Mouse (Mus musculus) kidney, postnatal 0 days (tissue): Measurements from ENCODE around the gene Siva1. TPM values are rescaled to one million over a fixed set of nuclear protein-coding genes. Genes with fewer than 3 reads are reported as not detected.

Experiments used
- ATAC-seq: fragments of 200-750 bp; cut with Nextera tagmentation; replicated peaks from 2 replicates; pipeline ENCODE4 v1.8.0; 2017; ENCODE audit warnings: low read depth, moderate number of reproducible peaks, moderate TSS enrichment, moderate library complexity; ENCODE audit not compliant: low FRiP score
- DNase-seq: peaks from one replicate; pipeline ENCODE4 v3.0.0-alpha.2; 2016; ENCODE audit warnings: low spot score
- H3K27ac ChIP-seq: fragments of 300-500 bp; sonication (generic); 2 replicates; pipeline ENCODE4 v1.5.1; 2014; ENCODE audit warnings: mild to moderate bottlenecking
- H3K27me3 ChIP-seq: fragments of 300-500 bp; sonication (generic); 2 replicates; pipeline ENCODE4 v1.6.1; 2014; ENCODE audit warnings: low read length, mixed read lengths; ENCODE audit not compliant: insufficient read depth
- H3K36me3 ChIP-seq: fragments of 300-500 bp; sonication (generic); 2 replicates; pipeline ENCODE4 v1.6.1; 2014; ENCODE audit warnings: low read length, mixed read lengths; ENCODE audit not compliant: insufficient read depth
- H3K4me1 ChIP-seq: fragments of 300-500 bp; sonication (generic); replicated peaks from 2 replicates; pipeline ENCODE4 v1.6.1; 2014; ENCODE audit warnings: antibody characterized with exemption, low read length, mixed read lengths; ENCODE audit not compliant: insufficient read depth
- H3K4me2 ChIP-seq: fragments of 300-500 bp; sonication (generic); 2 replicates; pipeline ENCODE4 v1.6.1; 2014; ENCODE audit warnings: mild to moderate bottlenecking, low read length, moderate library complexity, mixed read lengths
- H3K4me3 ChIP-seq: fragments of 300-500 bp; sonication (generic); replicated peaks from 2 replicates; pipeline ENCODE4 v1.5.1; 2014; ENCODE audit warnings: low read depth, low read length
- H3K9ac ChIP-seq: fragments of 300-500 bp; sonication (generic); 2 replicates; pipeline ENCODE4 v1.6.1; 2014; ENCODE audit warnings: low read depth, low read length
- H3K9me3 ChIP-seq: fragments of 300-500 bp; sonication (generic); replicated peaks from 2 replicates; pipeline ENCODE4 v1.6.1; 2016; ENCODE audit warnings: low read length, inconsistent platforms, mixed read lengths
- CTCF ChIP-seq: IDR thresholded peaks from 2 replicates; pipeline ENCODE4 v1.5.1; 2016; ENCODE audit warnings: antibody characterized with exemption, low read depth, mild to moderate bottlenecking, moderate library complexity
- WGBS: fragments of 180-500 bp; shearing (Covaris S2); extraction: QIAGEN DNeasy Blood & Tissue Kit; methylation state at CpG from one replicate; pipeline ENCODE4 v1.1.7; 2014; 5-methylcytosine and 5-hydroxymethylcytosine counted together
- polyA plus RNA-seq: library from polyadenylated mRNA; unstranded; fragments of >200 nt; fragmentation: Nextera tagmentation; extraction: Ambion mirVana; gene quantifications from 2 replicates; pipeline ENCODE4 v1.2.1, GENCODE M21; 2015

Gene Siva1
- polyA plus RNA-seq, 1 experiment from 2014 or later, result 209 TPM

DNA sequence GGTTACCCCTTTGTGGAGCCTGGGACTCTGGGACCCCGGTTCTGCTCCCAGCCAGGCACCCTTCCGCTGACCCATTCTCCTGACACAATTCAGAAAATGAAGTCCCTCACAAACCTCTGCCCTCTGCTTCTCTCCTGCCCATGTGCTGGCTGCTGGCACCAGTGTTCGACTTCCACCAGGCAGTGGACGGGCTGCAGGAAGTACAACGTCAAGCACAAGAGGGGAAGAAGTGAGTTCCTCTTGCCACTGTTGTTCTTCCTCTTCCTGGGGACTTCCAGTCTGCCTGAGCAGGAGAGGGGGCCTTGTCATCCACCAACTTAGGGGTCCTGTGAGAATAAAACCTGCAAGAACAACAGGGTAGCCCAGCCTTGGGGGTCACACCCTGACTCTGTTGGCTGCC is 11.6 kb upstream of the Siva1 start:
- DNase-seq, result no peak
- WGBS, result 72% methylated on average over 5 of the region's 5 CpGs
- no peak for ATAC-seq
- no peak overlapping the region for H3K4me2 ChIP-seq
- H3K36me3 ChIP-seq, result no peaks in the 10 kb centered on the region
- no peak overlapping the region for H3K4me3 ChIP-seq
- no peaks in the 10 kb centered on the region for H3K9me3 ChIP-seq
- peaks cover 14% of the 10 kb centered on the region for H3K4me1 ChIP-seq
- no peak for TF ChIP-seq CTCF
- H3K9ac ChIP-seq, result no peak overlapping the region
- H3K27ac ChIP-seq, result no peak overlapping the region
- H3K27me3 ChIP-seq, result no peaks in the 10 kb centered on the region

GRCm38 (mm10) chr12:112633686-112634085 is 10.8 kb upstream of the Siva1 start:
- no peak overlapping the region for H3K27ac ChIP-seq
- 52% methylated on average over 9 of the region's 9 CpGs for WGBS
- no peaks in the 10 kb centered on the region for H3K27me3 ChIP-seq
- ATAC-seq (no peak), DNase-seq (no peak)
- H3K36me3 ChIP-seq, result no peaks in the 10 kb centered on the region
- H3K4me1 ChIP-seq, result peaks cover 14% of the 10 kb centered on the region
- peak; percentile 25; the same call in 1 of the 2 replicates for TF ChIP-seq CTCF
- no peak overlapping the region for H3K4me3 ChIP-seq
- H3K4me2 ChIP-seq, result no peak overlapping the region
- H3K9ac ChIP-seq, result no peak overlapping the region
- no peaks in the 10 kb centered on the region for H3K9me3 ChIP-seq

GRCm38 (mm10) chr12:112639526-112639925 is 5.0 kb upstream of the Siva1 start:
- H3K4me1 ChIP-seq, result no peaks in the 10 kb centered on the region
- H3K27ac ChIP-seq, result no peak overlapping the region
- DNase-seq (no peak), ATAC-seq (no peak)
- H3K4me2 ChIP-seq, result no peak overlapping the region
- no peaks in the 10 kb centered on the region for H3K9me3 ChIP-seq
- H3K4me3 ChIP-seq, result no peak overlapping the region
- H3K27me3 ChIP-seq, result no peaks in the 10 kb centered on the region
- WGBS, result 83% methylated on average over 10 of the region's 10 CpGs
- H3K36me3 ChIP-seq, result no peaks in the 10 kb centered on the region
- TF ChIP-seq CTCF, result no peak
- no peak overlapping the region for H3K9ac ChIP-seq

- Histone ChIP-seq H3K27me3 (no peaks in the 10 kb centered on the region), H3K27ac (no peak overlapping the region), H3K4me1 (no peaks in the 10 kb centered on the region; the same call in 1 of the 2 replicates), H3K9me3 (no peaks in the 10 kb centered on the region), H3K36me3 (no peaks in the 10 kb centered on the region), H3K4me2 (no peak overlapping the region), H3K9ac (no peak overlapping the region), H3K4me3 (no peak overlapping the region)
- no peak for ATAC-seq
- no peak for TF ChIP-seq CTCF
- DNase-seq, result no peak
- WGBS, result 89% methylated on average over 6 of the region's 6 CpGs
Measured at GRCm38 (mm10) chr12:112643126-112643525, 1.4 kb upstream of the Siva1 start.

DNA sequence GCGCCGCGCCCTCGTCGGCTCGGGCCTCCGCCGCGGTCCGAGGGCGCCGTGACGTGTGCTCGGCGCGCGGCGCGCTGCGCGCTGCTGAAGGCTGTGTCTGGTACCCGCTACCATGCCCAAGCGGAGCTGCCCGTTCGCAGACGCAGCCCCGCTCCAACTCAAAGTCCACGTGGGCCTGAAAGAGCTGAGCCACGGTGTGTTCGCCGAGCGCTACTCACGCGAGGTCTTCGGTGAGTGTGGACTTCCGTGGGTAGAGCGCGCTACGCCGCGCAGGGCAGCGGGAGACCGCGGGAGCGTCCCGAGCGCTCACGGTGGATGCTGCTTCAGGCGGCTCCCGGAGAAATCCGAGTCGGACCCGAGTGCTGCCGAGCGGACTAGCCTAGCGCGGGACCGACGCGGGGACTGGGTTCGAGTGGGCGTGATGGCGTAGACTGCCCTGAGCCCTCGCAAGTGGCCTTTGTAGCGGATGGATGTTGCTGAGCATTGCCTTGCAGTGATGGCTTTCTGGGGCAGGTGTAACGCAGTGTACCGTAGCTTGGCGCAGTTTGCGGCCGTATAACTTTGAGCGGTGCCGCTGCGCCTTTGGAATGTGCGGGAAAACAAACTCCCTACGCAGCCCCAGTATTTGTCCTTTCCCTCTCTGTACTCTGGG is 502 bp downstream of the Siva1 start:
- H3K27ac ChIP-seq, result peak overlapping the region; percentile 90
- peak overlapping the region; percentile 75 for H3K4me3 ChIP-seq
- DNase-seq (peak; percentile 68), ATAC-seq (no peak; the same call in none of the 2 replicates)
- no peak for TF ChIP-seq CTCF
- no peaks in the 10 kb centered on the region; the same call in 1 of the 2 replicates for H3K4me1 ChIP-seq
- peak overlapping the region; percentile 81 for H3K9ac ChIP-seq
- H3K9me3 ChIP-seq, result no peaks in the 10 kb centered on the region
- peaks cover 16% of the 10 kb centered on the region; the same call in 1 of the 2 replicates for H3K36me3 ChIP-seq
- under 1% methylated on average over 75 of the region's 75 CpGs for WGBS
- H3K4me2 ChIP-seq, result peak overlapping the region; percentile 92
- no peaks in the 10 kb centered on the region for H3K27me3 ChIP-seq

GRCm38 (mm10) chr12:112646139-112646538 is 1.7 kb downstream of the Siva1 start:
- no peak for TF ChIP-seq CTCF
- ATAC-seq (no peak), DNase-seq (no peak)
- Histone ChIP-seq H3K4me2 (peak overlapping the region; percentile 92), H3K36me3 (peaks cover 21% of the 10 kb centered on the region; the same call in 1 of the 2 replicates), H3K4me3 (peak overlapping the region; percentile 75), H3K4me1 (no peaks in the 10 kb centered on the region; the same call in 1 of the 2 replicates), H3K9me3 (no peaks in the 10 kb centered on the region), H3K9ac (peak overlapping the region; percentile 28; the same call in 1 of the 2 replicates), H3K27ac (0 out of 2 replicates have a peak overlapping the region, but pooled peaks have one; percentile 90), H3K27me3 (no peaks in the 10 kb centered on the region)
- WGBS, result 30% methylated on average over 6 of the region's 6 CpGs
